Mouse (Mus musculus): ENCODE measurements around the gene Ier5.

The Ier5 gene

GRCm38 (mm10) chr1:155082158-155082964 is 17.1 kb downstream of the Ier5 start:
- in situ Hi-C loops (cut with MboI, MseI) = no loop called here

- in situ Hi-C loops (cut with MboI, MseI) = no loop called here
Measured at GRCm38 (mm10) chr1:155077675-155078074, 21.8 kb downstream of the Ier5 start.

- in situ Hi-C loops (cut with MboI, MseI) = no loop called here
Measured at GRCm38 (mm10) chr1:155075856-155076255, 23.6 kb downstream of the Ier5 start.

- in situ Hi-C loops (cut with MboI, MseI) = no loop called here
Measured at GRCm38 (mm10) chr1:155074856-155075255, 24.6 kb downstream of the Ier5 start.

- in situ Hi-C loops (cut with MboI, MseI) = no loop called here
Measured at GRCm38 (mm10) chr1:155073905-155074304, 25.5 kb downstream of the Ier5 start.

GRCm38 (mm10) chr1:155073133-155073532 is 26.3 kb downstream of the Ier5 start:
- in situ Hi-C loops (cut with MboI, MseI) = no loop called here

- in situ Hi-C loops (cut with MboI, MseI) = no loop called here
Measured at GRCm38 (mm10) chr1:155071287-155071876, 28.1 kb downstream of the Ier5 start.

GRCm38 (mm10) chr1:155070561-155071286 is 28.7 kb downstream of the Ier5 start:
- in situ Hi-C loops (cut with MboI, MseI) = no loop called here

GRCm38 (mm10) chr1:155069696-155070095 is 29.7 kb downstream of the Ier5 start:
- in situ Hi-C loops (cut with MboI, MseI) = no loop called here

- in situ Hi-C loops (cut with MboI, MseI) = no loop called here
Measured at GRCm38 (mm10) chr1:155066196-155066595, 33.2 kb downstream of the Ier5 start.

GRCm38 (mm10) chr1:155065068-155065701 is 34.3 kb downstream of the Ier5 start:
- in situ Hi-C loops (cut with MboI, MseI) = no loop called here

- in situ Hi-C loops (cut with MboI, MseI) = no loop called here
Measured at GRCm38 (mm10) chr1:155064649-155065048, 34.8 kb downstream of the Ier5 start.

GRCm38 (mm10) chr1:155064111-155064510 is 35.3 kb downstream of the Ier5 start:
- in situ Hi-C loops (cut with MboI, MseI) = no loop called here

- in situ Hi-C loops (cut with MboI, MseI) = no loop called here
Measured at GRCm38 (mm10) chr1:155062963-155063362, 36.5 kb downstream of the Ier5 start.

- in situ Hi-C loops (cut with MboI, MseI) = no loop called here
Measured at GRCm38 (mm10) chr1:155062057-155062456, 37.4 kb downstream of the Ier5 start.

GRCm38 (mm10) chr1:155060832-155061801 is 38.3 kb downstream of the Ier5 start:
- in situ Hi-C loops (cut with MboI, MseI) = no loop called here

GRCm38 (mm10) chr1:155060261-155060660 is 39.2 kb downstream of the Ier5 start:
- in situ Hi-C loops (cut with MboI, MseI) = no loop called here

GRCm38 (mm10) chr1:155059505-155059904 is 39.9 kb downstream of the Ier5 start:
- in situ Hi-C loops (cut with MboI, MseI) = no loop called here

- in situ Hi-C loops (cut with MboI, MseI) = no loop called here
Measured at GRCm38 (mm10) chr1:155058099-155059012, 41.1 kb downstream of the Ier5 start.

GRCm38 (mm10) chr1:155056166-155056565 is 43.3 kb downstream of the Ier5 start:
- in situ Hi-C loops (cut with MboI, MseI) = no loop called here

Data from regulatory T cell (primary cell).